Mouse (Mus musculus): ENCODE measurements around the gene Mapk7. TPM values are rescaled to one million over a fixed set of nuclear protein-coding genes. Genes with fewer than 3 reads are reported as not detected.

Mapk7 gene
- polyA plus RNA-seq, 1 experiment from 2014 or later, result 87.3 TPM

- WGBS, result 86% methylated on average over 2 of the region's 2 CpGs
- peaks cover 59% of the 10 kb centered on the region for H3K36me3 ChIP-seq
- no peak overlapping the region for H3K27ac ChIP-seq
Measured at GRCm38 (mm10) chr11:61489085-61489484, 5.1 kb downstream of the Mapk7 start.

GRCm38 (mm10) chr11:61487936-61488335 lies 6.3 kb downstream of the Mapk7 start:
- H3K36me3 ChIP-seq, result peaks cover 59% of the 10 kb centered on the region
- peaks cover 85% of the 10 kb centered on the region for H3K4me1 ChIP-seq
- peak overlapping the region; percentile 44; the same call in 1 of the 2 replicates for H3K27ac ChIP-seq
- H3K9ac ChIP-seq, result no peak overlapping the region
- WGBS, result 84% methylated on average over 7 of the region's 7 CpGs
- no peaks in the 10 kb centered on the region for H3K27me3 ChIP-seq
- H3K4me3 ChIP-seq, result no peak overlapping the region
- no peak for ATAC-seq (ENCODE audit: low FRiP score, low read depth)
- H3K4me2 ChIP-seq (replicated peaks), result peak overlapping the region; percentile 95
- H3K9me3 ChIP-seq, result no peaks in the 10 kb centered on the region

More at GRCm38 (mm10) chr11:61489085-61489484, 5.1 kb downstream of the Mapk7 start:
- no peak for ATAC-seq (ENCODE audit: low FRiP score, low read depth)
- no peaks in the 10 kb centered on the region for H3K9me3 ChIP-seq
- H3K27me3 ChIP-seq, result no peaks in the 10 kb centered on the region
- H3K4me1 ChIP-seq, result peaks cover 79% of the 10 kb centered on the region
- no peak overlapping the region for H3K4me2 ChIP-seq (replicated peaks)
- no peak overlapping the region for H3K4me3 ChIP-seq
- no peak overlapping the region for H3K9ac ChIP-seq

- peak overlapping the region; percentile 95 for H3K4me2 ChIP-seq (replicated peaks)
Measured at GRCm38 (mm10) chr11:61487401-61487800, 6.8 kb downstream of the Mapk7 start.

GRCm38 (mm10) chr11:61486458-61487219 lies 7.6 kb downstream of the Mapk7 start:
- no peak for ATAC-seq (ENCODE audit: low FRiP score, low read depth)
- Histone ChIP-seq H3K4me2 (replicated peaks) (peak overlapping the region; percentile 95), H3K27ac (peak overlapping the region; percentile 100), H3K4me1 (peaks cover 83% of the 10 kb centered on the region), H3K4me3 (peak overlapping the region; percentile 58), H3K27me3 (no peaks in the 10 kb centered on the region), H3K9me3 (no peaks in the 10 kb centered on the region), H3K36me3 (peaks cover 48% of the 10 kb centered on the region), H3K9ac (peak overlapping the region; percentile 85)
- WGBS, result 82% methylated on average over 14 of the region's 14 CpGs

More at GRCm38 (mm10) chr11:61487401-61487800, 6.8 kb downstream of the Mapk7 start:
- Histone ChIP-seq H3K27ac (no peak overlapping the region), H3K4me1 (peaks cover 80% of the 10 kb centered on the region), H3K4me3 (peak overlapping the region; percentile 58), H3K36me3 (peaks cover 56% of the 10 kb centered on the region), H3K27me3 (no peaks in the 10 kb centered on the region), H3K9ac (no peak overlapping the region), H3K9me3 (no peaks in the 10 kb centered on the region)
- no peak for ATAC-seq (ENCODE audit: low FRiP score, low read depth)
- 63% methylated on average over 2 of the region's 2 CpGs for WGBS

- ATAC-seq (ENCODE audit: low FRiP score, low read depth), result peak; percentile 10
- Histone ChIP-seq H3K9ac (peak overlapping the region; percentile 85), H3K27me3 (no peaks in the 10 kb centered on the region), H3K9me3 (no peaks in the 10 kb centered on the region), H3K27ac (peak overlapping the region; percentile 100), H3K36me3 (peaks cover 40% of the 10 kb centered on the region), H3K4me3 (peak overlapping the region; percentile 58), H3K4me2 (replicated peaks) (peak overlapping the region; percentile 95), H3K4me1 (peaks cover 79% of the 10 kb centered on the region)
- 25% methylated on average over 22 of the region's 22 CpGs for WGBS
Measured at GRCm38 (mm10) chr11:61485541-61486457, 8.4 kb downstream of the Mapk7 start.

- peak within 1 kb of the TSS; percentile 95 for H3K4me2 ChIP-seq (replicated peaks)
- H3K27ac ChIP-seq, result peak within 1 kb of the TSS; percentile 100
- no peaks in the 10 kb centered on the region for H3K9me3 ChIP-seq
- H3K36me3 ChIP-seq, result peaks cover 30% of the 10 kb centered on the region
- WGBS, result 6% methylated on average over 20 of the region's 20 CpGs
- peak within 1 kb of the TSS; percentile 85 for H3K9ac ChIP-seq
- ATAC-seq (ENCODE audit: low FRiP score, low read depth), result peak; percentile 94
- H3K4me3 ChIP-seq, result peak within 1 kb of the TSS; percentile 58
- H3K4me1 ChIP-seq, result peaks cover 70% of the 10 kb centered on the region
- no peaks in the 10 kb centered on the region for H3K27me3 ChIP-seq
Measured at GRCm38 (mm10) chr11:61484613-61485540, 9.3 kb downstream of the Mapk7 start, which contains the start of gene Mfap4. TSS of gene Mfap4 (plus strand) at chr11:61485431.

GRCm38 (mm10) chr11:61484256-61484612 lies 10.0 kb downstream of the Mapk7 start:
- 4% methylated on average over 10 of the region's 10 CpGs for WGBS
- H3K4me1 ChIP-seq, result peaks cover 67% of the 10 kb centered on the region

GRCm38 (mm10) chr11:61483226-61483845 lies 10.9 kb downstream of the Mapk7 start:
- WGBS, result 30% methylated on average over 13 of the region's 13 CpGs
- H3K4me3 ChIP-seq, result no peak overlapping the region
- H3K36me3 ChIP-seq, result peaks cover 15% of the 10 kb centered on the region
- H3K27ac ChIP-seq, result peak overlapping the region; percentile 100
- H3K4me1 ChIP-seq, result peaks cover 64% of the 10 kb centered on the region
- H3K27me3 ChIP-seq, result no peaks in the 10 kb centered on the region
- peak overlapping the region; percentile 5; the same call in 1 of the 2 replicates for H3K4me2 ChIP-seq (replicated peaks)
- H3K9ac ChIP-seq, result no peak overlapping the region
- no peak for ATAC-seq (ENCODE audit: low FRiP score, low read depth)
- no peaks in the 10 kb centered on the region for H3K9me3 ChIP-seq

More at GRCm38 (mm10) chr11:61484256-61484612, 10.0 kb downstream of the Mapk7 start:
- H3K27ac ChIP-seq, result peak overlapping the region; percentile 100
- H3K9ac ChIP-seq, result peak overlapping the region; percentile 61; the same call in 1 of the 2 replicates
- no peaks in the 10 kb centered on the region for H3K27me3 ChIP-seq
- ATAC-seq (ENCODE audit: low FRiP score, low read depth), result peak; percentile 1; the same call in 1 of the 2 replicates
- no peaks in the 10 kb centered on the region for H3K9me3 ChIP-seq
- H3K4me2 ChIP-seq (replicated peaks), result peak overlapping the region; percentile 95
- peaks cover 24% of the 10 kb centered on the region for H3K36me3 ChIP-seq
- H3K4me3 ChIP-seq, result peak overlapping the region; percentile 58

GRCm38 (mm10) chr11:61481239-61482090 lies 12.7 kb downstream of the Mapk7 start:
- 59% methylated on average over 9 of the region's 9 CpGs for WGBS
- Histone ChIP-seq H3K4me1 (peaks cover 56% of the 10 kb centered on the region), H3K9me3 (no peaks in the 10 kb centered on the region), H3K36me3 (no peaks in the 10 kb centered on the region), H3K4me2 (replicated peaks) (no peak overlapping the region), H3K4me3 (no peak overlapping the region), H3K9ac (0 out of 2 replicates have a peak overlapping the region, but pooled peaks have one; percentile 19), H3K27ac (no peak overlapping the region), H3K27me3 (no peaks in the 10 kb centered on the region)
- no peak for ATAC-seq (ENCODE audit: low FRiP score, low read depth)

GRCm38 (mm10) chr11:61478788-61479187 lies 15.4 kb downstream of the Mapk7 start:
- Histone ChIP-seq H3K36me3 (no peaks in the 10 kb centered on the region), H3K27ac (no peak overlapping the region), H3K9ac (no peak overlapping the region), H3K4me2 (replicated peaks) (no peak overlapping the region), H3K4me3 (no peak overlapping the region), H3K9me3 (no peaks in the 10 kb centered on the region), H3K4me1 (peaks cover 29% of the 10 kb centered on the region), H3K27me3 (no peaks in the 10 kb centered on the region)
- WGBS, result 89% methylated on average over 4 of the region's 4 CpGs
- no peak for ATAC-seq (ENCODE audit: low FRiP score, low read depth)

Measured in limb, embryonic 13.5 days (tissue).